Mouse (Mus musculus): ENCODE measurements at regions not wholly inside any gene's neighbourhood (a gene's known extent, or its start where the extent isn't known, plus 50 kb on each side); places are given as distances from the start of the nearest gene placed in this dataset.

DNA sequence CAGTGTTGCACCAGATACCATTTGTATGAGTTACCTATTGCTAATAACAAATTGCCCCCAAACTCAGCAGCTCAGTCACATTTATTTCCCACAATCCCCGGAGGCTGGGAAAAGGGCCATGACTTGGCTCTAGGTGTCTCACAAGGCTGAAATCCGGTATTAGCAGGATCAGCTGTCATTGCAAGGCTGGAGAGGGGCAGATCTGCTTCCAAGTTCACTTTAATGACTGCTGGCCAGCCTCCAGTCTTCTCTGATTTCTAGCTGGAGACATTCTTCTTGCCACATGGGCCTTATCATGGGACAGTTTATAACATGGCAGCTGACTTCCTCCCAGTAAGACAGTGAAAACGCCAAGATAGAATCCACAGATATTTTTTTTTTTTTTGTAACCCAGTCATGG is 276.1 kb upstream of the Cdh5 start:
- 46% methylated on average over 3 of the region's 3 CpGs for WGBS
- no peak overlapping the region for H3K4me3 ChIP-seq (ENCODE audit: low read depth, low read length)
- H3K27ac ChIP-seq (replicated peaks; ENCODE audit: low read depth, low read length) = no peak overlapping the region
- H3K36me3 ChIP-seq (replicated peaks; ENCODE audit: control insufficient read depth, insufficient read depth, low read depth, low read length) = no peaks in the 10 kb centered on the region
- H3K9ac ChIP-seq (replicated peaks; ENCODE audit: low read length) = no peak overlapping the region
- H3K9me3 ChIP-seq (replicated peaks; ENCODE audit: control insufficient read depth, low read length) = no peaks in the 10 kb centered on the region
- no peaks in the 10 kb centered on the region for H3K4me1 ChIP-seq (ENCODE audit: control insufficient read depth, insufficient read depth, low read length)
- no peak overlapping the region for H3K4me2 ChIP-seq (ENCODE audit: low read depth, low read length)
- no peaks in the 10 kb centered on the region for H3K27me3 ChIP-seq (ENCODE audit: control insufficient read depth, insufficient read depth, low read length)
- DNase-seq (ENCODE audit: low spot score) (no peak), ATAC-seq (replicated peaks; ENCODE audit: insufficient number of reproducible peaks, low FRiP score, low TSS enrichment, low read depth) (no peak)

DNA sequence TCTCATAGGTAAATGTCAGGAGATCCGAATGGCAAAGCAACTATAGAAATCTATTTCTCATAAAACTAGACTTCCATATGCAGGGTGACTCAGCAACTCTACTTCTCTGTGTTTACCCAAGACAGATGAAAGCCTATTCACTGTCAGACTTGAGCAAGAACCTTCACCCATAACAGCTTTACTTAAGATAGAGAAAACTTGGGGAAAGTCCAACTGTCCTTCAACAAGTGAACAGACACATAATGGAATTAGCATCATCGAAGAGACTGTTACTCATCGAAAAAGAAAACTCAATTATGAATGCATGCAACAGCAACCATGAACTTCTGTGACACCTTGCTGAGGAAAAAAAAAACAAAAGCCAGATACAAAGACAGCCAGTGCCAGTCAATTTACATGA is 271.0 kb upstream of the Cdh5 start:
- WGBS = 92% methylated on average over 3 of the region's 3 CpGs
- DNase-seq (ENCODE audit: low spot score) (no peak), ATAC-seq (replicated peaks; ENCODE audit: insufficient number of reproducible peaks, low FRiP score, low TSS enrichment, low read depth) (no peak)
- no peaks in the 10 kb centered on the region for H3K36me3 ChIP-seq (replicated peaks; ENCODE audit: control insufficient read depth, insufficient read depth, low read depth, low read length)
- H3K4me2 ChIP-seq (ENCODE audit: low read depth, low read length) = no peak overlapping the region
- H3K4me1 ChIP-seq (ENCODE audit: control insufficient read depth, insufficient read depth, low read length) = no peaks in the 10 kb centered on the region
- no peaks in the 10 kb centered on the region for H3K27me3 ChIP-seq (ENCODE audit: control insufficient read depth, insufficient read depth, low read length)
- no peak overlapping the region for H3K27ac ChIP-seq (replicated peaks; ENCODE audit: low read depth, low read length)
- no peaks in the 10 kb centered on the region for H3K9me3 ChIP-seq (replicated peaks; ENCODE audit: control insufficient read depth, low read length)
- H3K4me3 ChIP-seq (ENCODE audit: low read depth, low read length) = no peak overlapping the region
- no peak overlapping the region for H3K9ac ChIP-seq (replicated peaks; ENCODE audit: low read length)

DNA sequence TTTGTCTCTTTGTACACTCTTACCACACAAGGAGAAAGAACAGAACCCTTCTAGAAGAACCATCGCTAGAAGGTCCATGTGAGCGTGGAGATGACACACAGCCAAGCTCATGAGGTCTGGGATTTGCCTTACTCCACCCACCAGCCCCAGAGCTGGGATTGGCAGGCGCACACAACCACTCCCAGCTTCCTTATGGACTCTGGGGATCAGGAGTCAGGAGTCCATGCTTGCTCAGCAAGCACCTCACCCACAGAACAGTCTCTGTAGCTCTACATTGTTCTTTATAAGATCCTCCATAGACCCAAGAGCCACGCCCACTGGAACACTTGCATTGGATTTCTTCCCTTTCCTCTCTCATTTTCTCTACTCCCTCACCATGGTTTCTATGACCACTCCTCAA is 261.4 kb upstream of the Cdh5 start:
- ATAC-seq (replicated peaks; ENCODE audit: insufficient number of reproducible peaks, low FRiP score, low TSS enrichment, low read depth) (no peak), DNase-seq (ENCODE audit: low spot score) (no peak)
- Histone ChIP-seq H3K27me3 (ENCODE audit: control insufficient read depth, insufficient read depth, low read length) (no peaks in the 10 kb centered on the region), H3K4me2 (ENCODE audit: low read depth, low read length) (no peak overlapping the region), H3K4me1 (ENCODE audit: control insufficient read depth, insufficient read depth, low read length) (no peaks in the 10 kb centered on the region), H3K9ac (replicated peaks; ENCODE audit: low read length) (no peak overlapping the region), H3K27ac (replicated peaks; ENCODE audit: low read depth, low read length) (no peak overlapping the region), H3K9me3 (replicated peaks; ENCODE audit: control insufficient read depth, low read length) (no peaks in the 10 kb centered on the region), H3K4me3 (ENCODE audit: low read depth, low read length) (no peak overlapping the region), H3K36me3 (replicated peaks; ENCODE audit: control insufficient read depth, insufficient read depth, low read depth, low read length) (no peaks in the 10 kb centered on the region)
- WGBS = 95% methylated on average over 4 of the region's 4 CpGs

DNA sequence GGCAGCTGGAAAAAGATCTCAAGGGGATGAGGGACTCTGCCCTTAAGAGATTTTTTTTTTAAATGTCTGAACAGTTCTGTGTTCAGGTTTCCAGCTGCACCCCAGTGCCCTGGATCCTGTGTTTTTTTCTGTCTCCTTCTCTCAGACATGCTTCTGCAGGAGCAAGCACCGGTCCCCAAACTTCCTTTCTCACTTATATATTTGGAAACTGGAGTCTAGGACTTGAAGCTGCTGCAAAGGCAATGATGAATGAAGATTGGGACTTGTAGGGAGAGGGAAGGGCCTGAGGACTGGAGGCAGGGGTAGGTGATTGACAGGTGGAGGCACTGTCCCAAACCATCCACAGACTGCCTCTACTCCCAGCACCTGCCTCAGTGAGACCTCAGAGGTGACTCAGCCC is 255.5 kb upstream of the Cdh5 start:
- no peaks in the 10 kb centered on the region for H3K27me3 ChIP-seq (ENCODE audit: control insufficient read depth, insufficient read depth, low read length)
- H3K9me3 ChIP-seq (replicated peaks; ENCODE audit: control insufficient read depth, low read length) = no peaks in the 10 kb centered on the region
- H3K36me3 ChIP-seq (replicated peaks; ENCODE audit: control insufficient read depth, insufficient read depth, low read depth, low read length) = no peaks in the 10 kb centered on the region
- H3K27ac ChIP-seq (replicated peaks; ENCODE audit: low read depth, low read length) = no peak overlapping the region
- 81% methylated on average over 1 of the region's 1 CpGs for WGBS
- H3K9ac ChIP-seq (replicated peaks; ENCODE audit: low read length) = no peak overlapping the region
- H3K4me1 ChIP-seq (ENCODE audit: control insufficient read depth, insufficient read depth, low read length) = no peaks in the 10 kb centered on the region
- H3K4me2 ChIP-seq (ENCODE audit: low read depth, low read length) = no peak overlapping the region
- no peak for ATAC-seq (replicated peaks; ENCODE audit: insufficient number of reproducible peaks, low FRiP score, low TSS enrichment, low read depth)
- H3K4me3 ChIP-seq (ENCODE audit: low read depth, low read length) = no peak overlapping the region
- DNase-seq (ENCODE audit: low spot score) = no peak

DNA sequence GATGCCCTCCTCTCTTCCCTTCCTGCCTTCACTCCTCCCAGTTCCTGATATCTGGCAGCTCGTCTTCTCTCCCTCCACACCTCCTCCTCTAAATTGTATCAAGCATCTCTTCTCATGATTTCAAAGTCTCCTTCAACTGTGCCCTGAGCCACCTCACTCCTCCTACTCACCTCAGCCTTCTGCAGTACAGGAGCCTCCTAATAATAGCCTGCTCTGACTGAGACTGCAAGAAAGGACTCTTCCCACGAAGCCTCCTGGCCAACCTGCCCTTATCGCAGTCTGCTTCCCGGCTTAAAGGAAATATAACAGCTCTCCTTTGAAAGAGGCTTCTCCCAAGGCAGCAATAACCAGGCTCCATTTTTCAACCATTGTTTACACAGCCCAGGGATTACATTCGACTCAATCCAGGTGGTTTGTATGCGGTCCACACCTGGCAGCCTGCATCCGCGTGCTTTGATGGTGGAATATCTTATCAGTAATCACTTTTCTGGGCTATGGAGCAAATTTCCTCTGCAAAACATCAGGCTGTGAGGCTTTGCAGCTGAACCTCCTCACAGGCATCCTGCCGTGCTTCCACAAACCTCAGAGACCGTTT is 254.9 kb upstream of the Cdh5 start:
- DNase-seq (ENCODE audit: low spot score) = no peak
- Histone ChIP-seq H3K27me3 (ENCODE audit: control insufficient read depth, insufficient read depth, low read length) (no peaks in the 10 kb centered on the region), H3K4me1 (ENCODE audit: control insufficient read depth, insufficient read depth, low read length) (no peaks in the 10 kb centered on the region), H3K9ac (replicated peaks; ENCODE audit: low read length) (no peak overlapping the region), H3K9me3 (replicated peaks; ENCODE audit: control insufficient read depth, low read length) (no peaks in the 10 kb centered on the region), H3K27ac (replicated peaks; ENCODE audit: low read depth, low read length) (no peak overlapping the region), H3K4me2 (ENCODE audit: low read depth, low read length) (no peak overlapping the region), H3K4me3 (ENCODE audit: low read depth, low read length) (no peak overlapping the region), H3K36me3 (replicated peaks; ENCODE audit: control insufficient read depth, insufficient read depth, low read depth, low read length) (no peaks in the 10 kb centered on the region)
- WGBS = 65% methylated on average over 10 of the region's 10 CpGs
- no peak for ATAC-seq (replicated peaks; ENCODE audit: insufficient number of reproducible peaks, low FRiP score, low TSS enrichment, low read depth)

DNA sequence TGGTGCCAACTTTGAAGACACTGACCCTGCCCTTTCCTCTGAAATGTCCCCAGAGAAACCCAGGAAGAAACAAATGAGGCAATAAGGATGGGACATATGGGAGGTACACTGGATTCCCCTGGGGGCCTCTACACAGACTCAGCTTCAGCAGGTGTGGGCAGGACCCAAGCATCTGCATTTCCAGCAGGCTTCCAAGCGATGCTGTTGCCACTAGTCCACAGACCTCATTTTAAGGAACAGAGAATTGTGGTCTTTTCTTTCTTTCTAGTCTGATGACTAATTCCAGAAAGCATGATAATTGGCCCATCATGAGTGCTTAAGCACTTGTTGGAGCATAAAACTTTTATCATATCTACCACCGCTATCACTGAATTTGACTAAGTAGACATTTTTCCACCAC is 251.6 kb upstream of the Cdh5 start:
- Histone ChIP-seq H3K27me3 (ENCODE audit: control insufficient read depth, insufficient read depth, low read length) (no peaks in the 10 kb centered on the region), H3K4me3 (ENCODE audit: low read depth, low read length) (no peak overlapping the region), H3K36me3 (replicated peaks; ENCODE audit: control insufficient read depth, insufficient read depth, low read depth, low read length) (no peaks in the 10 kb centered on the region), H3K27ac (replicated peaks; ENCODE audit: low read depth, low read length) (no peak overlapping the region), H3K9ac (replicated peaks; ENCODE audit: low read length) (no peak overlapping the region), H3K9me3 (replicated peaks; ENCODE audit: control insufficient read depth, low read length) (no peaks in the 10 kb centered on the region), H3K4me2 (ENCODE audit: low read depth, low read length) (no peak overlapping the region), H3K4me1 (ENCODE audit: control insufficient read depth, insufficient read depth, low read length) (no peaks in the 10 kb centered on the region)
- DNase-seq (ENCODE audit: low spot score) (no peak), ATAC-seq (replicated peaks; ENCODE audit: insufficient number of reproducible peaks, low FRiP score, low TSS enrichment, low read depth) (no peak)
- WGBS = 92% methylated on average over 2 of the region's 2 CpGs

DNA sequence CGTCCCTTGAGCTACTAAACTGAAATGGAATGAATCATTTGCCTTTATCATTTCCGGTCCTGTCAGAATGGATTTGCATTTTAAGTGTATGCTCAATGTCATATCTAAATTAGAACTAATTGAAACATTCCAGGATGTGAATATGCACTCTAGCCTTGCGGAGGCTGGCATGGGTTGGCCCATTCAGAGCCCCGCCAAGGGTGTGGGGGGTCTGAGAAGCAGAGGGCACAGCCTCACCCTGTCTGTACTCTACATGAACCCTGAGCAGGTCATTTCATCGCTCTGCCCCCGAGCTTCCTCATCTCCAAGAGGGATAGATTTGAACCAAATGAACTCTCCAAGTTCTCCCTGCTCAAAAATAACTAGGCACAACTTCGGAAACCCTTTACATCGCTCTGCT is 250.1 kb upstream of the Cdh5 start:
- DNase-seq (ENCODE audit: low spot score) (no peak), ATAC-seq (replicated peaks; ENCODE audit: insufficient number of reproducible peaks, low FRiP score, low TSS enrichment, low read depth) (no peak)
- no peak overlapping the region for H3K4me3 ChIP-seq (ENCODE audit: low read depth, low read length)
- no peaks in the 10 kb centered on the region for H3K27me3 ChIP-seq (ENCODE audit: control insufficient read depth, insufficient read depth, low read length)
- H3K9ac ChIP-seq (replicated peaks; ENCODE audit: low read length) = no peak overlapping the region
- no peaks in the 10 kb centered on the region for H3K36me3 ChIP-seq (replicated peaks; ENCODE audit: control insufficient read depth, insufficient read depth, low read depth, low read length)
- no peaks in the 10 kb centered on the region for H3K9me3 ChIP-seq (replicated peaks; ENCODE audit: control insufficient read depth, low read length)
- no peak overlapping the region for H3K4me2 ChIP-seq (ENCODE audit: low read depth, low read length)
- WGBS = 74% methylated on average over 8 of the region's 8 CpGs
- no peak overlapping the region for H3K27ac ChIP-seq (replicated peaks; ENCODE audit: low read depth, low read length)
- no peaks in the 10 kb centered on the region for H3K4me1 ChIP-seq (ENCODE audit: control insufficient read depth, insufficient read depth, low read length)

DNA sequence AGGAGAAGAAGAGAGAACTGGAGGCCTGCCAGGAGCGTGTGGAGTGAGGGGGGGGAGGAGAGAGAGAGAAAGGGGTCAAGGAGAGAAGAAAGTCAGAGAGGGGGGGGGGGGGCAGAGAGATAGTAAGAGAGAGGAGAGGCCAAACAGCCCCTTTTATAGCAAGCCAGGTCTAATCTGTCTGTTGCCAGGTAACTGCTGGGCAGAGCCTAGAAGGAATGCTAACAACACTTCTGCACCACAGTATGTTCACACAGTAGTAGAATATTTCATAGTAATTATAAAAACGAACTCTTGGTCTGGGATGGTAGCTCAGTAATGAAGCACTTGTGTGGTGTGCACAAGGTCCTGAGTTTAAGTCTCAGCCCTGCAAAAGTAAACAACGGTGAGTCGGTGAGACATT is 248.4 kb upstream of the Cdh5 start:
- H3K9me3 ChIP-seq (replicated peaks; ENCODE audit: control insufficient read depth, low read length) = no peaks in the 10 kb centered on the region
- H3K27me3 ChIP-seq (ENCODE audit: control insufficient read depth, insufficient read depth, low read length) = no peaks in the 10 kb centered on the region
- no peak for ATAC-seq (replicated peaks; ENCODE audit: insufficient number of reproducible peaks, low FRiP score, low TSS enrichment, low read depth)
- no peak overlapping the region for H3K9ac ChIP-seq (replicated peaks; ENCODE audit: low read length)
- no peak overlapping the region for H3K4me3 ChIP-seq (ENCODE audit: low read depth, low read length)
- no peak overlapping the region for H3K4me2 ChIP-seq (ENCODE audit: low read depth, low read length)
- WGBS = 85% methylated on average over 4 of the region's 4 CpGs
- no peak for DNase-seq (ENCODE audit: low spot score)
- H3K27ac ChIP-seq (replicated peaks; ENCODE audit: low read depth, low read length) = no peak overlapping the region
- H3K4me1 ChIP-seq (ENCODE audit: control insufficient read depth, insufficient read depth, low read length) = no peaks in the 10 kb centered on the region
- H3K36me3 ChIP-seq (replicated peaks; ENCODE audit: control insufficient read depth, insufficient read depth, low read depth, low read length) = no peaks in the 10 kb centered on the region

Measured in embryonic facial prominence, embryonic 11.5 days (tissue).